Comparison of ENCODE assay signal across 22 mouse cellular contexts in genomic region chr6:90745401-90746198, GRCm38 (mm10).
DNase-seq lines count a peak whose midpoint lies in the region; ATAC-seq and TF ChIP-seq lines count a peak whose summit lies in the region.
"Had no signal": no experiment of that assay in that cellular context is flagged by ENCODE, and none has a peak within 500 bp of the region (broad histone marks: within the 10 kb centered on the region; RNA-seq: fewer than 3 reads in every experiment).

No protein-coding gene starts in this region.

- TF ChIP-seq CTCF in cerebellum, adult 2 months (IDR thresholded peaks at IDR 0.05; ENCODE audit: borderline replicate concordance, insufficient read depth, low read depth, low read length), result no peak
- no peak for TF ChIP-seq CTCF in intestine, postnatal 0 days (IDR thresholded peaks at IDR 0.05; ENCODE audit: low read depth)
- TF ChIP-seq CTCF in spleen, adult 2 months (IDR thresholded peaks at IDR 0.05; ENCODE audit: extremely low read depth, insufficient read depth, insufficient read length, insufficient replicate concordance), result no peak

- H3K36me3 ChIP-seq in intestine, embryonic 15.5 days, result no peaks in the 10 kb centered on the region
- H3K36me3 ChIP-seq in intestine, postnatal 0 days (ENCODE audit: control insufficient read depth, insufficient read depth), result no peaks in the 10 kb centered on the region
- H3K36me3 ChIP-seq in spleen, adult 2 months (ENCODE audit: control insufficient read depth, insufficient read depth, low read length), result peaks cover 6% of the 10 kb centered on the region; the same call in 1 of the 2 replicates
- H3K36me3 ChIP-seq: heart, embryonic 13.5 days; stomach, embryonic 15.5 days had no signal

- no peaks in the 10 kb centered on the region for H3K9me3 ChIP-seq in intestine, embryonic 15.5 days
- no peaks in the 10 kb centered on the region for H3K9me3 ChIP-seq in intestine, postnatal 0 days (ENCODE audit: control insufficient read depth)
- H3K9me3 ChIP-seq: forebrain, embryonic 12.5 days; heart, embryonic 13.5 days; neural tube, embryonic 13.5 days; stomach, embryonic 15.5 days had no signal

- WGBS in cerebellum, adult 2 months, result 79% methylated on average over 3 of the region's 3 CpGs
- 60% methylated on average over 3 of the region's 3 CpGs for WGBS in intestine, embryonic 15.5 days
- WGBS in intestine, postnatal 0 days, result 45% methylated on average over 3 of the region's 3 CpGs
- 84% methylated on average over 3 of the region's 3 CpGs for WGBS in spleen, adult 2 months

- H3K4me1 ChIP-seq in cerebellum, adult 2 months (ENCODE audit: control insufficient read depth, insufficient read depth, low read length), result peaks cover 30% of the 10 kb centered on the region
- H3K4me1 ChIP-seq in intestine, embryonic 15.5 days (replicated peaks), result peaks cover 10% of the 10 kb centered on the region
- 0 out of 2 replicates have a peak, but pooled peaks cover 6% of the 10 kb centered on the region for H3K4me1 ChIP-seq in intestine, postnatal 0 days (replicated peaks; ENCODE audit: control insufficient read depth, insufficient read depth, low read length)
- H3K4me1 ChIP-seq in spleen, adult 2 months (ENCODE audit: control insufficient read depth, insufficient read depth, insufficient read length), result peaks cover 51% of the 10 kb centered on the region

- TF ChIP-seq POLR2A in cerebellum, adult 2 months (IDR thresholded peaks at IDR 0.05; ENCODE audit: borderline replicate concordance, insufficient read depth, low read length), result no peak
- TF ChIP-seq POLR2A in spleen, adult 2 months (IDR thresholded peaks at IDR 0.05; ENCODE audit: low read depth, low read length), result no peak

- H3K27ac ChIP-seq in cerebellum, adult 2 months (ENCODE audit: insufficient read depth, low read length), result 0 out of 2 replicates have a peak overlapping the region, but pooled peaks have one; percentile 86
- peak overlapping the region; percentile 25; the same call in 1 of the 2 replicates for H3K27ac ChIP-seq in intestine, embryonic 15.5 days
- H3K27ac ChIP-seq in intestine, postnatal 0 days (ENCODE audit: low read depth, low read length), result no peak overlapping the region
- 0 out of 2 replicates have a peak overlapping the region, but pooled peaks have one; percentile 4 for H3K27ac ChIP-seq in spleen, adult 2 months (ENCODE audit: insufficient read depth, low read length)
- H3K27ac ChIP-seq: forebrain, embryonic 12.5 days; neural tube, embryonic 13.5 days; stomach, embryonic 15.5 days had no signal

- H3K4me2 ChIP-seq in intestine, embryonic 15.5 days (replicated peaks), result no peak overlapping the region
- H3K4me2 ChIP-seq in intestine, postnatal 0 days (replicated peaks; ENCODE audit: low read depth), result no peak overlapping the region
- H3K4me2 ChIP-seq: forebrain, embryonic 12.5 days; heart, embryonic 13.5 days; lung, embryonic 14.5 days; neural tube, embryonic 13.5 days; stomach, embryonic 15.5 days had no signal

- no peak for DNase-seq in cerebellum, adult 2 months
- no peak for DNase-seq in cerebellum, postnatal 14 days
- DNase-seq in spleen, adult 2 months (ENCODE audit: low read depth in 1 of 2, low spot score in 2 of 2), result no peak
- DNase-seq in spleen, postnatal 4 days (ENCODE audit: low spot score in 2 of 2), result no peak
- DNase-seq in naive thymus-derived CD4-positive, alpha-beta T cell, adult 2 months (ENCODE audit: low read depth), result peak; percentile 63
- no peak for DNase-seq in layer of hippocampus, postnatal 14 days (ENCODE audit: low spot score in 2 of 2)
- DNase-seq: adrenal gland, adult 8-10 months; gastrocnemius, postnatal 14 days; heart, adult 18-20 months; heart, postnatal 36 days; kidney, adult 18-20 months; kidney, postnatal 10 days; layer of hippocampus, postnatal 36 days; lung, postnatal 36 days; spleen, adult 18-20 months had no signal

- H3K9ac ChIP-seq in intestine, embryonic 15.5 days, result no peak overlapping the region
- no peak overlapping the region for H3K9ac ChIP-seq in intestine, postnatal 0 days (ENCODE audit: low read depth, low read length)
- H3K9ac ChIP-seq: forebrain, embryonic 12.5 days; heart, embryonic 13.5 days; lung, embryonic 14.5 days; neural tube, embryonic 13.5 days; stomach, embryonic 15.5 days had no signal

- no peaks in the 10 kb centered on the region for H3K27me3 ChIP-seq in cerebellum, adult 2 months (ENCODE audit: control insufficient read depth, insufficient read depth, low read length)
- H3K27me3 ChIP-seq in intestine, embryonic 15.5 days (replicated peaks), result no peaks in the 10 kb centered on the region
- no peaks in the 10 kb centered on the region for H3K27me3 ChIP-seq in intestine, postnatal 0 days (replicated peaks; ENCODE audit: control insufficient read depth, insufficient read depth, low read length)
- no peaks in the 10 kb centered on the region for H3K27me3 ChIP-seq in spleen, adult 2 months (ENCODE audit: control insufficient read depth, insufficient read depth, low read length)
- H3K27me3 ChIP-seq: forebrain, embryonic 12.5 days; heart, embryonic 13.5 days; neural tube, embryonic 13.5 days; stomach, embryonic 15.5 days had no signal

- ATAC-seq in intestine, embryonic 15.5 days, result peak; percentile 12; the same call in 1 of the 2 replicates
- ATAC-seq in intestine, postnatal 0 days, result no peak; the same call in 1 of the 2 replicates

- H3K4me3 ChIP-seq in cerebellum, adult 2 months (replicated peaks; ENCODE audit: insufficient read depth, low read depth, low read length), result no peak overlapping the region
- H3K4me3 ChIP-seq in intestine, embryonic 15.5 days (replicated peaks), result no peak overlapping the region
- H3K4me3 ChIP-seq in intestine, postnatal 0 days (ENCODE audit: low read depth, low read length), result no peak overlapping the region
- H3K4me3 ChIP-seq in spleen, adult 2 months (ENCODE audit: extremely low read depth, insufficient read depth, insufficient read length), result no peak overlapping the region
- H3K4me3 ChIP-seq: forebrain, embryonic 12.5 days; heart, embryonic 13.5 days; neural tube, embryonic 13.5 days; stomach, embryonic 15.5 days had no signal
